Mouse (Mus musculus): ENCODE data around the gene Rps11. TPM values are rescaled to one million over a fixed set of nuclear protein-coding genes. Genes with fewer than 3 reads are reported as not detected.
"Not testable (repeated sequence)": the region's sequence is repeated elsewhere in the genome, so short reads cannot be mapped to it uniquely, and the experiment has no call there.

The Rps11 gene
- polyA plus RNA-seq, 1 experiment from 2014 or later = 1,961 TPM

DNA sequence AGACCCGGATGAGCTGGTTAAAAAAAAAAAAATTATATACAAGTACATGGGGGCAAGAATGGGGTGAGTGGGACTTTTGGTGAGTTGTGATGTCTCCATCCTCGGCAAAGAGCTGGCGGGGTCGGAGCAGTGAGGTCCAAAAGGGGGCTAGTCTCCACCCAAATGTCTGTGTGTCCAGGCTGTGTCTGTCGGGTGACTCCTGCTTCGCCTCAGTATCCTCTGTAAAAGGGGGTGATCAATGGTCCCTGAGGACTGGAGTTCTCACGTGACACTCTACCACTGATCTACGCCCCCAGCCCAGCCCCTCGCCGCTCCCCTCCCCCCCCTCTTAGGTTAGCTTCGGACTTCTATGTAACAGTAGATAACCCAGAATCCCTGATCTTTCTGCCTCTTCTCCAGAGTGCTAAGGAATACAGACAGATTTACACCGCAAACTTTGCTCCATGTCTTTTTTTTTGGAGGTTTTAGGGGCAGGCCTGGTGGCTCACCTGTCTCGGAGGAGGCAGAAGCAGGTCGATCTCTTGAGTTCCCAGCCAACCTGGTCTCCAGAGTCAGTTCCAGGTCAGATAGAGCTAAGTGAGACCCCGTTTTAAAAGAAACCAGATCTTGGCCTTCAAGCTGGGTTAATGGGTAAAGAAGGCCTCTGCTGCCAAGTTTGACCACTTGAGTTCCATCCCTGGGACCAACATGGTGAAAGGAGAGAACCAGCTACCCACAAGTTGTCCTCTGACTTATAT lies 5.7 kb upstream of the Rps11 start:
- ATAC-seq (replicated peaks; ENCODE audit: low FRiP score, low TSS enrichment, low read depth) = no peak
- peaks cover 29% of the 10 kb centered on the region for H3K36me3 ChIP-seq (ENCODE audit: control insufficient read depth, insufficient read depth, low read length)
- peak overlapping the region; percentile 50 for H3K4me3 ChIP-seq (ENCODE audit: low read depth, low read length)
- peak overlapping the region; percentile 97 for H3K4me2 ChIP-seq (ENCODE audit: low read length)
- peak overlapping the region; percentile 76; the same call in 1 of the 2 replicates for H3K27ac ChIP-seq (ENCODE audit: low read depth)
- no peaks in the 10 kb centered on the region for H3K27me3 ChIP-seq (replicated peaks; ENCODE audit: control insufficient read depth, insufficient read depth, low read length)
- peak overlapping the region; percentile 60 for H3K9ac ChIP-seq (ENCODE audit: low read length)
- H3K9me3 ChIP-seq (ENCODE audit: control insufficient read depth, low read length) = no peaks in the 10 kb centered on the region
- DNase-seq (ENCODE audit: low spot score) = no peak
- 62% methylated on average over 15 of the region's 15 CpGs for WGBS
- H3K4me1 ChIP-seq (replicated peaks; ENCODE audit: control insufficient read depth, insufficient read depth, low read length) = peaks cover 21% of the 10 kb centered on the region

DNA sequence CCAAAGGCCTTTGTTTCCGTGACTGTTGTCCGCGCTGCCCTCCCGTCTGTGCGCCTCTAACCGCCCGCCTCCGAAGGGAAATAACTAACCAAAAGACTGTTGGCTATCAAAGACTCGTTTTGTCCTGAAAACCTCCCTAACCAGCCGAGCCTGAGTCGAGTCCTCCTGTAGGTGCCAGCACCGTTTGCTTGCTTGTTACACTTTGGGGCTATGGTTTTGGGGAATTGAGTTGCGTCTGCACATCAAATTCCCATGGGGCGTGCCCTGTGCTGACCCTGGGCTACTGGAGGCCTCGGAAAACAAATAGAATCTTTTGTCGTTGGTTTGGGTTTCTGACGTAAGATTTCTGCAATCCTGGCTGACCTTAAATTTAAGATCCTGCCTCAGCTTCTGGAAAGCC lies 5.1 kb upstream of the Rps11 start:
- peak overlapping the region; percentile 97 for H3K4me2 ChIP-seq (ENCODE audit: low read length)
- H3K9ac ChIP-seq (ENCODE audit: low read length) = peak overlapping the region; percentile 60
- H3K36me3 ChIP-seq (ENCODE audit: control insufficient read depth, insufficient read depth, low read length) = peaks cover 29% of the 10 kb centered on the region
- no peaks in the 10 kb centered on the region for H3K27me3 ChIP-seq (replicated peaks; ENCODE audit: control insufficient read depth, insufficient read depth, low read length)
- H3K4me1 ChIP-seq (replicated peaks; ENCODE audit: control insufficient read depth, insufficient read depth, low read length) = peaks cover 23% of the 10 kb centered on the region
- WGBS = under 1% methylated on average over 17 of the region's 17 CpGs
- peak overlapping the region; percentile 50 for H3K4me3 ChIP-seq (ENCODE audit: low read depth, low read length)
- peak overlapping the region; percentile 76 for H3K27ac ChIP-seq (ENCODE audit: low read depth)
- H3K9me3 ChIP-seq (ENCODE audit: control insufficient read depth, low read length) = no peaks in the 10 kb centered on the region
- no peak for DNase-seq (ENCODE audit: low spot score)
- ATAC-seq (replicated peaks; ENCODE audit: low FRiP score, low TSS enrichment, low read depth) = no peak; the same call in 1 of the 2 replicates

DNA sequence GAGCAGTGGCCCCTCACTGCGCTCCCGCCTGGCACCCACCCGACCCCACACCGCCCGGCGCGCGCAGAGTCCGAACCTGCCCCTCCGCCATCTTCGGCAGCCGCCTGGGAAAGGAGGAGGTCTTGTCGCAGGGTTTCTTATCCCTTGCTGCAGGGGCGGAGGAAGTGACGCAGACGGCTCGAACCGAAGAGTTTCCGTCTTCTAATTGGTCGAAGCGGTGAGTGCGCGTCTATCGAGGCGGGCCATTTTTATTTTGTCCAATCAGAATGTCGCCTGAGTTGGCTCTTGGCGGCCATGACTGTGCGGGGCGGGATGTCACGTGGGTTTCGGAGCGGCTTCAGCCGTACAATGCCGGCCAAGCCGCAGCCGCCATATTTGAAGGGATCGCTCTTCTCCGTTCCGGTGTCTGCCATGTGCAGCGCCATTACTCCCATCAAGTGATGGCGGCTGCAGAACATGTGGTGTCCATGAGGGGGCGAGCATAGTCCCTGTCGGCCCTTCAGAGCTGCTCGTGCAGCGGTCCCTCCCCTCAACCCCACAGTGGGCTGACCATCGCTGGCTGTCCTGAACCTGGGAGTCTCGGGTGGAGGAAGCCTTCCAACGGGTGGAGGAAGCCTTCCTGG lies 4.5 kb upstream of the Rps11 start, which contains the start of gene Rpl13a:
Gene Rpl13a, minus strand, starts transcription at position 138 of the 623 bp plus-strand sequence.
- Histone ChIP-seq H3K4me1 (replicated peaks; ENCODE audit: control insufficient read depth, insufficient read depth, low read length) (peaks cover 23% of the 10 kb centered on the region), H3K4me2 (ENCODE audit: low read length) (peak within 1 kb of the TSS; percentile 97), H3K27ac (ENCODE audit: low read depth) (peak within 1 kb of the TSS; percentile 91), H3K9me3 (ENCODE audit: control insufficient read depth, low read length) (no peaks in the 10 kb centered on the region), H3K4me3 (ENCODE audit: low read depth, low read length) (peak within 1 kb of the TSS; percentile 100), H3K27me3 (replicated peaks; ENCODE audit: control insufficient read depth, insufficient read depth, low read length) (no peaks in the 10 kb centered on the region), H3K36me3 (ENCODE audit: control insufficient read depth, insufficient read depth, low read length) (peaks cover 29% of the 10 kb centered on the region), H3K9ac (ENCODE audit: low read length) (peak within 1 kb of the TSS; percentile 99)
- under 1% methylated on average over 48 of the region's 48 CpGs for WGBS
- ATAC-seq (replicated peaks; ENCODE audit: low FRiP score, low TSS enrichment, low read depth) (peak; percentile 92), DNase-seq (ENCODE audit: low spot score) (peak; percentile 98)

DNA sequence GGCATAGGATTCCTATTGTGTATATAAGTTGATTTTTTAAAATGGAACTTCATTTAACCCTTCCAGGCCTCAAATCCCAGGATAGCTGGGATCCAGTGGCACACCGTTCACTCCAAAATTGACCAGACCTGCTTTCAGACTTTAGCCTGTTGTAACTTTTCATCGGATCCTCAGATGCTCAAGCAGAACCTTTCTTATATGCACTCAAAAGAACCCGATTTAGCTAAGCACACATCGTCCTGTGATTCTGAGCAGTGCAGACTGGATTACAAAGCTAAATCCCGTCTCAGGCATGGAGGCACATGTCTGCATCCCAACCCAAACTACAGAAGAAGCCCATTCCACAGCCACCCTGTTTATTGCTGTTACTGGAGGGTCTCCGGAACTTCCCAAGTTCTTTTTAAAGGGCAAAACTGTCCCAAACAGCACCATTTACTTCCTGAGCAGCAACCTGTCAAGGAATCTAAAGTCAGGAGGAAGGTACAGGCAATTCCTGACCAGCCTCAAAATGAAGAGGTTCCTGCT lies 3.5 kb upstream of the Rps11 start:
- Histone ChIP-seq H3K27ac (ENCODE audit: low read depth) (peak overlapping the region; percentile 91), H3K4me1 (replicated peaks; ENCODE audit: control insufficient read depth, insufficient read depth, low read length) (peaks cover 29% of the 10 kb centered on the region), H3K27me3 (replicated peaks; ENCODE audit: control insufficient read depth, insufficient read depth, low read length) (no peaks in the 10 kb centered on the region), H3K4me2 (ENCODE audit: low read length) (peak overlapping the region; percentile 97), H3K9ac (ENCODE audit: low read length) (peak overlapping the region; percentile 99), H3K4me3 (ENCODE audit: low read depth, low read length) (peak overlapping the region; percentile 100), H3K36me3 (ENCODE audit: control insufficient read depth, insufficient read depth, low read length) (peaks cover 34% of the 10 kb centered on the region), H3K9me3 (ENCODE audit: control insufficient read depth, low read length) (no peaks in the 10 kb centered on the region)
- no peak for ATAC-seq (replicated peaks; ENCODE audit: low FRiP score, low TSS enrichment, low read depth)
- DNase-seq (ENCODE audit: low spot score) = no peak
- under 1% methylated on average over 6 of the region's 6 CpGs for WGBS

DNA sequence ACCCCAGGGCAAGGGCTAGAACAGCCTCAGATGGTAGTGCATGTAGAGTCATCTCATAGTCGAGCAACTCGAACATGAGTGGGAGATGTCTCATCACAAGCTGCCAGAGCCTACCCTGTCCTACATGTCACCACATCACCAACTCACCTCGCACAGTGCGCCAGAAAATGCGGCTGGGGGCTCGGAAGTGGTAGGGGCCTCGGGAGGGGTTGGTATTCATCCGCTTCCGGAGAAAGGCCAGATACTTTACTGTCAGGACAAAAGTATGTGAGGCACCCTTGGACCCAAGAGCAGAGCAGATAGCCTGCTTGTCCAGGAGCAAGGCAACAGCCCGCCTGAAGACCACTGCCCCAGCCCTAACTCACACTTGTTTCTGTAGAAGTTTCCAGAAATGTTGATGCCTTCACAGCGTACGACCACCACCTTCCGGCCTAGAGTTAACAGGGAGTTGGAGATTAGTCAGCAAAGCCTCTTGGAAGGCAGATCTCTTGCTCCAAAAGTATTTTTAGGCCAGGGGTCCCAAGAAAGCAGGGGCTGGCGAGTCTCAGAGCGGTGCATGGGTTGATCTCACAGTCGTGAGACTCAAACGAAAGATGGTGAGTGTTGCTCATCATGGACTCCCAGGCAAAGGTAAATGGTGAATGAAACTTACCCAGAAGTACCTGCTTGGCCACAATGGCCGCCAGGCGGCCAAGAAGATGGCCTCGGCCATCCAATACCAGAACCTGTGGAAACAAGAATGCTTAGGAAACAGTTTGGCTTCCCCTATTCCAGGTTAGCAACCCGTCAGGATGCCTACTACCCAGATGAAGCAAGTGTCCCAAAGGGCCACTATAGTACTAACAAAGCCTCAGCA lies 2.8 kb upstream of the Rps11 start:
- Histone ChIP-seq H3K36me3 (ENCODE audit: control insufficient read depth, insufficient read depth, low read length) (peaks cover 41% of the 10 kb centered on the region), H3K4me1 (replicated peaks; ENCODE audit: control insufficient read depth, insufficient read depth, low read length) (peaks cover 33% of the 10 kb centered on the region), H3K4me3 (ENCODE audit: low read depth, low read length) (peak overlapping the region; percentile 100), H3K27me3 (replicated peaks; ENCODE audit: control insufficient read depth, insufficient read depth, low read length) (no peaks in the 10 kb centered on the region), H3K27ac (ENCODE audit: low read depth) (peak overlapping the region; percentile 91), H3K4me2 (ENCODE audit: low read length) (peak overlapping the region; percentile 97), H3K9ac (ENCODE audit: low read length) (peak overlapping the region; percentile 99), H3K9me3 (ENCODE audit: control insufficient read depth, low read length) (no peaks in the 10 kb centered on the region)
- 38% methylated on average over 21 of the region's 21 CpGs for WGBS
- no peak for DNase-seq (ENCODE audit: low spot score)
- ATAC-seq (replicated peaks; ENCODE audit: low FRiP score, low TSS enrichment, low read depth) = no peak

DNA sequence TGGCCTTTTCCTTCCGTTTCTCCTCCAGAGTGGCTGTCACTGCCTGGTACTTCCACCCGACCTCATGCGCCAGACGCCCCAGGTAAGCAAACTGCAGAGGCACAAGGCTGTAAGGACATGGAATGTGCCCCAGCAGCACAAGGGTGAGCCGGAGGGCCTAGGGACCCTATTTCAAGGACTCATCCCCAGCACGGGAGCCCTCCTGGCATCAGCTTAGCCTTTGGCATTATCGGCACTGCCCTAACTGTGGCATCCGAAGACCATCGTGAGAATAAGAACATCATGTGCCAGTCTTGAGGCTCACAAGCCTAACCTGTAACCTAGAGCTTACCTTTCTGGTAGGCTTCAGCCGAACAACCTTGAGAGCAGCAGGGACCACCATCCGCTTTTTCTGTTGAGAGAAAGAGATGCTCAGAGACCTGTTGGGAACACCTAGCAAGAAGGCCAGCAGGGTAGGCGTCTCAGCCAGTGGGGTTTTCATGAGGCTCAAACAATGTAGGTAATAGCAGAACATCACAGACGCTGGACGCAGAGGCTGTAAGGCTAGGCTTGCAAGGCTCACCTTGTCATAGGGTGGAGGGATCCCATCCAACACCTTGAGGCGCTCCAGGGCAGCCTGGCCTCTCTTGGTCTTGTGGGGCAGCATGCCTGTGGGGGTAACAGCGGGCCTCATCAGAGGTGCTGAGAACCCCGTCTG lies 2.1 kb upstream of the Rps11 start:
- H3K9ac ChIP-seq (ENCODE audit: low read length) = peak overlapping the region; percentile 99
- peak overlapping the region; percentile 97 for H3K4me2 ChIP-seq (ENCODE audit: low read length)

DNA sequence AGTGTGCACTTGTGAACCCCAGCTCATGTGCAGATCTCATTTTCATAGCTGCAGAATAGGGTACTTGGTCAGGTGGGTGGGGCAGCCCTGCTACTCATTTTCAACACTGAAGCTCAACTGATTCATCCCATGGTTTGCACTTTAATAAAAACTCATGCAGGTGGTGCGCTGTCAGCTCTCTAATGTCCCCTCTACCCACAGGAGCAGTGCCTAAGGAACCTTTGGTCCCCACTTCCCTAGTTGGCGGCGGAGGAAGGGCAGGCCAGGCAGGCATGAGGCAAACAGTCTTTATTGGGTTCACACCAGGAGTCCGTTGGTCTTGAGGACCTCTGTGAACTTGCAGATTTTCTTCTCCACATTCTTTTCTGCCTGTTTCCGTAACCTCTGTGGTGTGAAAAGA lies 1.4 kb upstream of the Rps11 start:
- Histone ChIP-seq H3K4me1 (replicated peaks; ENCODE audit: control insufficient read depth, insufficient read depth, low read length) (peaks cover 39% of the 10 kb centered on the region), H3K4me2 (ENCODE audit: low read length) (peak overlapping the region; percentile 97), H3K36me3 (ENCODE audit: control insufficient read depth, insufficient read depth, low read length) (peaks cover 55% of the 10 kb centered on the region), H3K27ac (ENCODE audit: low read depth) (peak overlapping the region; percentile 9; the same call in 1 of the 2 replicates), H3K4me3 (ENCODE audit: low read depth, low read length) (peak overlapping the region; percentile 100)
- 72% methylated on average over 5 of the region's 5 CpGs for WGBS
- H3K27me3 ChIP-seq (replicated peaks; ENCODE audit: control insufficient read depth, insufficient read depth, low read length); ATAC-seq (replicated peaks; ENCODE audit: low FRiP score, low TSS enrichment, low read depth); H3K9ac ChIP-seq (ENCODE audit: low read length); H3K9me3 ChIP-seq (ENCODE audit: control insufficient read depth, low read length); DNase-seq (ENCODE audit: low spot score): not testable (repeated sequence)

More for the DNA sequence above, 2.1 kb upstream of the Rps11 start:
- no peak for ATAC-seq (replicated peaks; ENCODE audit: low FRiP score, low TSS enrichment, low read depth)
- Histone ChIP-seq H3K9me3 (ENCODE audit: control insufficient read depth, low read length) (no peaks in the 10 kb centered on the region), H3K4me3 (ENCODE audit: low read depth, low read length) (peak overlapping the region; percentile 100), H3K36me3 (ENCODE audit: control insufficient read depth, insufficient read depth, low read length) (peaks cover 49% of the 10 kb centered on the region), H3K27ac (ENCODE audit: low read depth) (peak overlapping the region; percentile 91), H3K4me1 (replicated peaks; ENCODE audit: control insufficient read depth, insufficient read depth, low read length) (peaks cover 39% of the 10 kb centered on the region), H3K27me3 (replicated peaks; ENCODE audit: control insufficient read depth, insufficient read depth, low read length) (no peaks in the 10 kb centered on the region)
- WGBS = 75% methylated on average over 17 of the region's 17 CpGs
- DNase-seq (ENCODE audit: low spot score) = no peak

All from intestine, embryonic 14.5 days (tissue).